In genomic region chr12:75894316-75894997, GRCm38 (mm10) we compare ENCODE assay signal across 9 mouse cellular contexts.
DNase-seq lines count a peak whose midpoint lies in the region; ATAC-seq and TF ChIP-seq lines count a peak whose summit lies in the region.
"Had no signal": no experiment of that assay in that cellular context is flagged by ENCODE, and none has a peak within 500 bp of the region (broad histone marks: within the 10 kb centered on the region; RNA-seq: fewer than 3 reads in every experiment).

No protein-coding gene starts in this region.

- TF ChIP-seq CTCF in stomach, postnatal 0 days (IDR thresholded peaks at IDR 0.05; ENCODE audit: low read depth), result peak; percentile 61

- no peak for TF ChIP-seq EP300 in stomach, postnatal 0 days (optimal IDR thresholded peaks at IDR 0.05)

- peaks cover 86% of the 10 kb centered on the region for H3K36me3 ChIP-seq in heart, embryonic 10.5 days
- H3K36me3 ChIP-seq in midbrain, embryonic 14.5 days (ENCODE audit: control insufficient read depth, insufficient read depth, low read length), result peaks cover 21% of the 10 kb centered on the region
- peaks cover 3% of the 10 kb centered on the region; the same call in 1 of the 2 replicates for H3K36me3 ChIP-seq in midbrain, embryonic 11.5 days (ENCODE audit: control insufficient read depth, insufficient read depth, low read length)
- peaks cover 93% of the 10 kb centered on the region for H3K36me3 ChIP-seq in embryonic facial prominence, embryonic 10.5 days (replicated peaks)
- peaks cover 3% of the 10 kb centered on the region for H3K36me3 ChIP-seq in stomach, postnatal 0 days (ENCODE audit: control insufficient read depth, insufficient read depth, low read length)

- H3K4me3 ChIP-seq in heart, embryonic 10.5 days, result no peak overlapping the region
- H3K4me3 ChIP-seq in midbrain, embryonic 14.5 days (replicated peaks; ENCODE audit: low read depth, low read length), result no peak overlapping the region
- H3K4me3 ChIP-seq in midbrain, embryonic 11.5 days (ENCODE audit: low read depth, low read length), result no peak overlapping the region
- H3K4me3 ChIP-seq in embryonic facial prominence, embryonic 10.5 days, result no peak overlapping the region
- no peak overlapping the region for H3K4me3 ChIP-seq in stomach, postnatal 0 days (ENCODE audit: low read depth, low read length)

- ATAC-seq in midbrain, embryonic 14.5 days (ENCODE audit: low FRiP score, low TSS enrichment), result no peak
- ATAC-seq in midbrain, embryonic 11.5 days (ENCODE audit: low FRiP score), result no peak
- peak; percentile 42; the same call in 1 of the 2 replicates for ATAC-seq in stomach, postnatal 0 days (ENCODE audit: low FRiP score, low TSS enrichment)

- no peaks in the 10 kb centered on the region for H3K27me3 ChIP-seq in heart, embryonic 10.5 days (ENCODE audit: insufficient read depth, poor library complexity, severe bottlenecking)
- H3K27me3 ChIP-seq in midbrain, embryonic 14.5 days (ENCODE audit: control insufficient read depth, insufficient read depth, low read length), result no peaks in the 10 kb centered on the region
- no peaks in the 10 kb centered on the region for H3K27me3 ChIP-seq in midbrain, embryonic 11.5 days (ENCODE audit: control insufficient read depth, insufficient read depth, low read length)
- no peaks in the 10 kb centered on the region for H3K27me3 ChIP-seq in embryonic facial prominence, embryonic 10.5 days (replicated peaks; ENCODE audit: low read depth, poor library complexity, severe bottlenecking)
- no peaks in the 10 kb centered on the region for H3K27me3 ChIP-seq in stomach, postnatal 0 days (ENCODE audit: control insufficient read depth, insufficient read depth, low read length)

- H3K4me1 ChIP-seq in heart, embryonic 10.5 days, result no peaks in the 10 kb centered on the region
- no peaks in the 10 kb centered on the region for H3K4me1 ChIP-seq in midbrain, embryonic 14.5 days (ENCODE audit: control insufficient read depth, insufficient read depth, low read length)
- no peaks in the 10 kb centered on the region for H3K4me1 ChIP-seq in midbrain, embryonic 11.5 days (ENCODE audit: control insufficient read depth, insufficient read depth, low read length)
- H3K4me1 ChIP-seq in embryonic facial prominence, embryonic 10.5 days, result no peaks in the 10 kb centered on the region
- H3K4me1 ChIP-seq in stomach, postnatal 0 days (replicated peaks; ENCODE audit: control insufficient read depth, insufficient read depth), result no peaks in the 10 kb centered on the region

- peak; percentile 61 for DNase-seq in heart, adult 11 months
- no peak for DNase-seq in heart, embryonic 10.5 days (ENCODE audit: low spot score)
- peak; percentile 24 for DNase-seq in midbrain, embryonic 14.5 days
- DNase-seq in midbrain, embryonic 11.5 days (ENCODE audit: low spot score, missing footprints), result no peak
- DNase-seq in embryonic facial prominence, embryonic 10.5 days (ENCODE audit: low spot score), result peak; percentile 16
- peak; percentile 22 for DNase-seq in stomach, postnatal 0 days (ENCODE audit: low spot score)
- no peak for DNase-seq in ovary, postnatal 10 days (ENCODE audit: low spot score)
- no peak for DNase-seq in cerebellum, adult 8-10 months
- DNase-seq: layer of hippocampus, postnatal 36 days had no signal

- no peak overlapping the region for H3K27ac ChIP-seq in heart, embryonic 10.5 days
- no peak overlapping the region for H3K27ac ChIP-seq in midbrain, embryonic 14.5 days (replicated peaks; ENCODE audit: low read depth, low read length)
- no peak overlapping the region for H3K27ac ChIP-seq in midbrain, embryonic 11.5 days (ENCODE audit: low read depth, low read length)
- no peak overlapping the region for H3K27ac ChIP-seq in embryonic facial prominence, embryonic 10.5 days (replicated peaks)
- H3K27ac ChIP-seq in stomach, postnatal 0 days (replicated peaks), result no peak overlapping the region

- H3K9me3 ChIP-seq in heart, embryonic 10.5 days, result no peaks in the 10 kb centered on the region
- no peaks in the 10 kb centered on the region for H3K9me3 ChIP-seq in midbrain, embryonic 14.5 days (ENCODE audit: control insufficient read depth, low read length)
- H3K9me3 ChIP-seq in midbrain, embryonic 11.5 days (ENCODE audit: control insufficient read depth, low read length), result no peaks in the 10 kb centered on the region
- no peaks in the 10 kb centered on the region for H3K9me3 ChIP-seq in embryonic facial prominence, embryonic 10.5 days
- no peaks in the 10 kb centered on the region for H3K9me3 ChIP-seq in stomach, postnatal 0 days (ENCODE audit: control insufficient read depth, low read length)

- H3K9ac ChIP-seq in midbrain, embryonic 14.5 days (replicated peaks; ENCODE audit: low read length), result no peak overlapping the region
- H3K9ac ChIP-seq in midbrain, embryonic 11.5 days (ENCODE audit: low read length), result no peak overlapping the region
- H3K9ac ChIP-seq in stomach, postnatal 0 days (ENCODE audit: low read length), result no peak overlapping the region

- 80% methylated on average over 9 of the region's 9 CpGs for WGBS in heart, embryonic 10.5 days
- WGBS in midbrain, embryonic 14.5 days, result 76% methylated on average over 9 of the region's 9 CpGs
- 79% methylated on average over 9 of the region's 9 CpGs for WGBS in midbrain, embryonic 11.5 days
- 80% methylated on average over 9 of the region's 9 CpGs for WGBS in embryonic facial prominence, embryonic 10.5 days
- WGBS in stomach, postnatal 0 days, result 69% methylated on average over 9 of the region's 9 CpGs

- H3K4me2 ChIP-seq in midbrain, embryonic 14.5 days (ENCODE audit: low read length), result no peak overlapping the region
- H3K4me2 ChIP-seq in midbrain, embryonic 11.5 days, result no peak overlapping the region
- H3K4me2 ChIP-seq in stomach, postnatal 0 days (replicated peaks; ENCODE audit: low read depth), result no peak overlapping the region

Comparison
In these comparisons a context has a peak if more than half of its experiments do, and no peak if none do; other contexts are left out.
1. DNase-seq: peak in heart, adult 11 months (single experiment), midbrain, embryonic 14.5 days (single experiment), embryonic facial prominence, embryonic 10.5 days (single experiment) and stomach, postnatal 0 days (single experiment); none in heart, embryonic 10.5 days (single experiment), midbrain, embryonic 11.5 days (single experiment), ovary, postnatal 10 days (single experiment) and cerebellum, adult 8-10 months (single experiment).